Mouse (Mus musculus) heart, embryonic 16.5 days (tissue): Measurements from ENCODE around the gene Kif6. TPM values are rescaled to one million over a fixed set of nuclear protein-coding genes. Genes with fewer than 3 reads are reported as not detected.
A peak's percentile ranks its signal among the peaks of the same experiment; 100 is the strongest.

Experiments used
- ATAC-seq: fragments of 200-750 bp; cut with Nextera tagmentation; replicated peaks from 2 replicates; pipeline ENCODE4 v1.8.0; 2017; ENCODE audit warnings: moderate number of reproducible peaks; ENCODE audit not compliant: insufficient read depth, low FRiP score; ENCODE audit errors: extremely low read depth
- H3K27ac ChIP-seq: fragments of 300-500 bp; sonication (generic); 2 replicates; pipeline ENCODE4 v1.5.1; 2014; ENCODE audit warnings: mild to moderate bottlenecking, low read length, control low read depth, moderate library complexity
- H3K27me3 ChIP-seq: fragments of 300-500 bp; sonication (generic); 2 replicates; pipeline ENCODE4 v1.6.1; 2014; ENCODE audit warnings: low read length, mixed read lengths; ENCODE audit not compliant: control insufficient read depth, insufficient read depth
- H3K36me3 ChIP-seq: fragments of 300-500 bp; sonication (generic); 2 replicates; pipeline ENCODE4 v1.6.1; 2014; ENCODE audit not compliant: control insufficient read depth, insufficient read depth
- H3K4me1 ChIP-seq: fragments of 300-500 bp; sonication (generic); 2 replicates; pipeline ENCODE4 v1.6.1; 2014; ENCODE audit warnings: low read length, mixed read lengths; ENCODE audit not compliant: control insufficient read depth, insufficient read depth
- H3K4me2 ChIP-seq: fragments of 300-500 bp; sonication (generic); 2 replicates; pipeline ENCODE4 v1.6.1; 2014; ENCODE audit warnings: low read depth, mild to moderate bottlenecking, control low read depth, low read length
- H3K4me3 ChIP-seq: fragments of 300-500 bp; sonication (generic); 2 replicates; pipeline ENCODE4 v1.5.1; 2014; ENCODE audit warnings: mild to moderate bottlenecking, control low read depth, low read length
- H3K9ac ChIP-seq: fragments of 300-500 bp; sonication (generic); 2 replicates; pipeline ENCODE4 v1.6.1; 2014; ENCODE audit warnings: low read length, control low read depth
- H3K9me3 ChIP-seq: fragments of 300-500 bp; sonication (generic); replicated peaks from 2 replicates; pipeline ENCODE4 v1.6.1; 2016; ENCODE audit warnings: low read length; ENCODE audit not compliant: control insufficient read depth
- WGBS: fragments of 180-500 bp; shearing (Covaris S2); extraction: QIAGEN DNeasy Blood & Tissue Kit; methylation state at CpG from one replicate; pipeline ENCODE4 v1.1.7; 2014; 5-methylcytosine and 5-hydroxymethylcytosine counted together
- polyA plus RNA-seq: library from polyadenylated mRNA; unstranded; fragments of >200 nt; fragmentation: Nextera tagmentation; extraction: Ambion mirVana; gene quantifications from 2 replicates; pipeline ENCODE4 v1.2.1, GENCODE M21; 2015

The Kif6 gene
- polyA plus RNA-seq, 1 experiment from 2014 or later, result 2.7 TPM

GRCm38 (mm10) chr17:49824142-49824840 lies 209.4 kb downstream of the Kif6 start:
- WGBS, result 26% methylated on average over 6 of the region's 6 CpGs
- H3K9ac ChIP-seq, result no peak overlapping the region
- H3K4me2 ChIP-seq, result no peak overlapping the region
- no peak for ATAC-seq
- H3K4me3 ChIP-seq, result no peak overlapping the region
- H3K4me1 ChIP-seq, result peaks cover 17% of the 10 kb centered on the region
- H3K9me3 ChIP-seq, result no peaks in the 10 kb centered on the region; the same call in 1 of the 2 replicates
- no peaks in the 10 kb centered on the region for H3K36me3 ChIP-seq
- no peaks in the 10 kb centered on the region for H3K27me3 ChIP-seq
- peak overlapping the region; percentile 10 for H3K27ac ChIP-seq

DNA sequence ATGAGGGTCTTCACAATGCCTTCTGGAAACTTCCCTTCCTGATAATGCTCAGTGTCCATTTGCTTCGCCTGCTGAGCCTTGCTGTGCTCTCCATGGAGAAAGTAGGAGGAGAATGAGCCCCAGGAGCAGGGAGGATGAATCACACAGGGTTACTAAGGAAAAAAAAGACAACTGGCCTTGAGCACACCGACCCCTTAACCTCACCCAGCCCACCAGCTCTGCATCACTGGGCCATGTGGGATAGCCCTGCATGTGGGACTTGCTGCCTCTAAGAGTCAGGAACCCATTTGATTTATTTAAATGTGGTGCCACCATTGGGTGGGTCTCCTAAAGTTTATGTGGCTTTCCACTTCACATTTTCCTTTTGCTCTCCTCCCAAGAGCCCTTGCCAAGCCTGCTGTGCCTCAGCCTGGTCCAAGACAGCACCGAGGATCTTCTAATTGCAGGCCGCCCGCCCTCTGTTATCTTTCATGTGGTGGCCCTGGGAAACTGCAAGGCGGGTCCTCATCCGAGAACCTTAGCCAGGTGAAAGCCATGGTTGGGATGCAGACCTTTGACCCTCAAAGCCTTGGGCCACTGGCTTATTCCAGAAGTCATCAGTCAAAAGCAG lies 210.0 kb downstream of the Kif6 start:
- H3K27ac ChIP-seq, result no peak overlapping the region
- 84% methylated on average over 7 of the region's 7 CpGs for WGBS
- no peak for ATAC-seq
- H3K4me2 ChIP-seq, result no peak overlapping the region
- H3K9ac ChIP-seq, result no peak overlapping the region
- no peaks in the 10 kb centered on the region for H3K27me3 ChIP-seq
- H3K4me1 ChIP-seq, result peaks cover 21% of the 10 kb centered on the region
- H3K36me3 ChIP-seq, result no peaks in the 10 kb centered on the region
- no peak overlapping the region for H3K4me3 ChIP-seq
- H3K9me3 ChIP-seq, result no peaks in the 10 kb centered on the region; the same call in 1 of the 2 replicates

- H3K9ac ChIP-seq, result no peak overlapping the region
- ATAC-seq, result no peak
- H3K27ac ChIP-seq, result no peak overlapping the region
- H3K36me3 ChIP-seq, result no peaks in the 10 kb centered on the region
- H3K4me3 ChIP-seq, result no peak overlapping the region
- WGBS, result 62% methylated on average over 5 of the region's 5 CpGs
- H3K9me3 ChIP-seq, result no peaks in the 10 kb centered on the region; the same call in 1 of the 2 replicates
- peaks cover 26% of the 10 kb centered on the region for H3K4me1 ChIP-seq
- H3K27me3 ChIP-seq, result no peaks in the 10 kb centered on the region
- no peak overlapping the region for H3K4me2 ChIP-seq
Observed at GRCm38 (mm10) chr17:49825831-49826230, 210.9 kb downstream of the Kif6 start.

DNA sequence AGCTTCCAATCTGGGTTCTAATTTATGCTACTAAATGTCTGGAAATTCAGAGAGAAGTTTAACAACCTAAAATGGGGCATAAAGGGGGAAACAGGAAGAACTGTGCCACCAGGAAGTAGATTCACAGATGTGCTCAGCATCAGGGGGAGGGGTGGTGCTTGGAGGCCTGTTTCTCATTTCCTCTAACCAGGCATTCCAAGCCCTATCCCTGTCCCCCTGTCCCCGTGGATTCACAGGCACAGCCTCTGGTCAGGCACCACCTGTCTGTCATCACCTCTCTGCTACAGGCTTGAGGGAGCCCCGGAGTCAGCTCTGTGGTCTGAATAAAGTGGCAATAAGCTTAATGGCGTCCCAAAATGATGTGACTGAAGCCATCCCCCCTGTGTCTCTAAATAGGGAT lies 216.8 kb downstream of the Kif6 start:
- no peak for ATAC-seq
- no peaks in the 10 kb centered on the region for H3K36me3 ChIP-seq
- peaks cover 18% of the 10 kb centered on the region for H3K4me1 ChIP-seq
- H3K27me3 ChIP-seq, result no peaks in the 10 kb centered on the region
- H3K4me2 ChIP-seq, result no peak overlapping the region
- no peak overlapping the region for H3K27ac ChIP-seq
- H3K9ac ChIP-seq, result no peak overlapping the region
- H3K4me3 ChIP-seq, result no peak overlapping the region
- H3K9me3 ChIP-seq, result no peaks in the 10 kb centered on the region
- 28% methylated on average over 3 of the region's 3 CpGs for WGBS

GRCm38 (mm10) chr17:49834044-49834545 lies 219.2 kb downstream of the Kif6 start:
- no peak overlapping the region for H3K4me3 ChIP-seq
- no peak overlapping the region for H3K9ac ChIP-seq
- ATAC-seq, result no peak
- no peak overlapping the region for H3K4me2 ChIP-seq
- no peaks in the 10 kb centered on the region for H3K36me3 ChIP-seq
- H3K27me3 ChIP-seq, result no peaks in the 10 kb centered on the region
- H3K27ac ChIP-seq, result no peak overlapping the region
- WGBS, result 83% methylated on average over 5 of the region's 5 CpGs
- H3K9me3 ChIP-seq, result no peaks in the 10 kb centered on the region
- H3K4me1 ChIP-seq, result peaks cover 18% of the 10 kb centered on the region

DNA sequence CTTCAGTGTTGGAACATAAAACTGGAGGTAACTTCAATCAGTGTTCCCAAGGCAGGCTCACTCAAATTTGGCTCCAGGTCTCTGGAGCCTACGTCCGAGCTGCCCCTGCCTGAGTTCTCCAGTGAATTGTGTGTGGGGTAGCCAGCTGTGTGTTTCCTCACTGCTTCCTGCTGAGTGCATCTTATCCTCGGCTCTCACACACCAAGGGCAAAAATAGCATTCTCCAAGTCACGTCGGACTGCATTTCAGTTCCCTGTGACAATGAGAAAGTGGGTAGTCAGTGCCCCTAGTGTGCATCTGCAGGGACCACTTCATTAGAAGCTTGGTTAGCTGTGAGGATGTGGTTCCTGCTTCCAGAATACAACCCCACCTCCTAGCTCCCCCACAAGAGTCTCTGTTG lies 222.5 kb downstream of the Kif6 start:
- Histone ChIP-seq H3K4me1 (peaks cover 7% of the 10 kb centered on the region), H3K9ac (no peak overlapping the region), H3K27me3 (no peaks in the 10 kb centered on the region), H3K4me3 (no peak overlapping the region), H3K36me3 (no peaks in the 10 kb centered on the region), H3K4me2 (no peak overlapping the region), H3K9me3 (no peaks in the 10 kb centered on the region), H3K27ac (no peak overlapping the region; the same call in 1 of the 2 replicates)
- ATAC-seq, result peak; percentile 60; the same call in 1 of the 2 replicates
- WGBS, result 14% methylated on average over 5 of the region's 5 CpGs

DNA sequence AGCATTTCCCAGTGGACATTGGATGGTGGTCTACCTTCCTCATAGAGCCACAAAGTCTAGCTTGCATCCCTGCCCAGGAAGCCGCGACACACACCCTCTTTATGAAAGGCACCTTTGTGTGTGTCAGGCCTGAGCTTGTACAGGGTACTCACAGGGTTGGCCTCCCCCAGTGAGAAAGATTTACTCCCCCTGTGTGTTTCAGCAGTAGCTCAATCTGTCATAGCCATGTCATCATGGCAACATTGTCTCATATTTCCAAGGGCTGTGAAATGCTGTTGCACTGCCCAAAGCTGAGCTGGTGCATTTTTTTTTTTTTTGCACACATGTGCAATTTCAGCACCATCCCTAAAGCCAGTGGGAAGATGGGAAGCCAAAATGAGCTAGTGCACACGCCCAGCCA lies 224.3 kb downstream of the Kif6 start:
- H3K9ac ChIP-seq, result no peak overlapping the region
- ATAC-seq, result no peak
- 71% methylated on average over 3 of the region's 3 CpGs for WGBS

DNA sequence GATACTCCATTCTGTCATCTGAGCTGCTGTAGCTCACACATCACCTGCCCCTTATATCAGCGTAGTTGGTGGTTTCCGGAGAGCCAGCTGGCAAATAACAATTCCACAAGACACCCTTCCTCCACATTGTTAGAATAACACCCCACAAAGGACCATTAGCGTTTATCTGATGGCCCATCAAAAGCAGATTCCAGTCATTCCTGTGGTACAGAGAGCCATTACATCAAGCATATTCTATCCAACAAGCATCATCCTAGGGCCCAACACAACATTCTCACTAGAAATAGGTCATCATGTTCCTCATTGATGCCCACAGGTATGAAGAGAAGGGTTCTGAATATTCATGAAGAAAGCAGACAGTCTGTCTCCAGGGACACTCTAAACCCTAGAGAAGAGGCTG lies 236.3 kb downstream of the Kif6 start:
- WGBS, result 26% methylated on average over 3 of the region's 3 CpGs
- ATAC-seq, result no peak

More for the DNA sequence above, 224.3 kb downstream of the Kif6 start:
- Histone ChIP-seq H3K9me3 (no peaks in the 10 kb centered on the region), H3K27ac (no peak overlapping the region), H3K4me1 (peaks cover 7% of the 10 kb centered on the region), H3K27me3 (no peaks in the 10 kb centered on the region), H3K36me3 (no peaks in the 10 kb centered on the region), H3K4me3 (no peak overlapping the region), H3K4me2 (no peak overlapping the region)

GRCm38 (mm10) chr17:49852183-49852582 lies 237.2 kb downstream of the Kif6 start:
- no peak overlapping the region for H3K27ac ChIP-seq
- H3K9me3 ChIP-seq, result peaks cover 3% of the 10 kb centered on the region; the same call in 1 of the 2 replicates
- ATAC-seq, result no peak
- H3K9ac ChIP-seq, result no peak overlapping the region
- no peaks in the 10 kb centered on the region for H3K36me3 ChIP-seq
- H3K4me2 ChIP-seq, result no peak overlapping the region
- no peak overlapping the region for H3K4me3 ChIP-seq
- 51% methylated on average over 3 of the region's 3 CpGs for WGBS
- H3K27me3 ChIP-seq, result no peaks in the 10 kb centered on the region
- H3K4me1 ChIP-seq, result peaks cover 3% of the 10 kb centered on the region; the same call in 1 of the 2 replicates

More for the DNA sequence above, 236.3 kb downstream of the Kif6 start:
- H3K4me3 ChIP-seq, result no peak overlapping the region
- no peak overlapping the region for H3K27ac ChIP-seq
- H3K36me3 ChIP-seq, result no peaks in the 10 kb centered on the region
- H3K4me1 ChIP-seq, result peaks cover 3% of the 10 kb centered on the region; the same call in 1 of the 2 replicates
- H3K9me3 ChIP-seq, result peaks cover 3% of the 10 kb centered on the region; the same call in 1 of the 2 replicates
- no peak overlapping the region for H3K9ac ChIP-seq
- no peak overlapping the region for H3K4me2 ChIP-seq
- no peaks in the 10 kb centered on the region for H3K27me3 ChIP-seq
